Mouse (Mus musculus) mouse trophoblast stem cell (cell line): ENCODE measurements around the gene Ptprg.

Source experiments
- in situ Hi-C, 2 experiments: fragments of 300-500 bp; cut with MseI, MboI; formaldehyde crosslinking; loops; 2 replicates in 1 of 2; 3 replicates in 1 of 2; pipeline ENCODE4 v1.15.1; 2025

Ptprg gene

DNA sequence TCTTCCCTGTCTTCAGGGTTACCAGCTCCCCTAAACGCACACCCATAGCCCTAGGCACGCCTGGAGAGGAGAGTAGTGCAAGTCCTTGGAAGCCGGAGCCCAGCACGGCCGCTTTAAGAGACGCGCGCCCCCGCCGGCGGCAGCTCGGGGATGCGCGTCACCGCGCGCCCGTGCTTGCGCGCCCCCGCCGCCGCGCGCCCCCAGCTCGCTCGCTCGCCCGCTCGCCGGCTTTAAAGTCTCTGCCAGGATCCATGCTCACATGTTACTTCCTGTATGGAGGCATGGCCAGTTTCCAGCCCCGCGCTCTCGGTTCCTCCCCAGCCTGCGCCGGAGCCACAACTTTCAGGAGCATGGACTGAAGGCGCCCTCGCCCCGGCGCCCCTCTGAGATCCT is at the start of gene Ptprg:
TSS of gene Ptprg (plus strand) at position 260 of the 393 bp plus-strand sequence.
- in situ Hi-C loops: loop anchor here in 1 of 2 experiments (10.0 kb wide), 1 partner anchor 592 kb away; no protein-coding TSS in a partner anchor

DNA sequence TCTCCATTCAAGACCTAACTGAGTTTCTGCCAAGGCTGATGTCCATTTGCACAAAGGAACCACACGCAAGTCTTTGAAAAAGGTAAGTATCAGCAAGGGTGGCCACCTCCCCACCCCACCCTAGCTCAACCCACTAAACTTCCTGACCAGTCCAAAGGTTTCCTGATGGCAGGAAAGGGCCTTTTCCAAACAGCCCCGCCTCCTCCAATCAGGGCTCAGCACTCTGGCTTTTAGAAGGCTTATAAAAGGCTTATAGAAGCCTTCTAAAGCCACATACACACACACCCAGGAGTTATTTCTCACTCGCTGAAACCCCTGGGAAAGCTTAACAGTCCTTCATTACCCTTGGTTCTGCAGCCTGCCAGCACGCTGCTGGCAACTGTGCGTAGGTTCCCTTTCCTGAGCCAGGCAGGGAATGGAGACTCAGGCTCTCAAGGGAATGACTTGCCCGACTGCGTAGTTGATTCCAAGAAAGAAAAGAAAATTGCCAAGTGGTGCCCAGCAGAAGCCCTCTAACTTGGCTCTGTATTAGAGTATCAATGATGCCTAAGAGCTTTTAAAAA is 49.4 kb upstream of the Ptprg start:
- in situ Hi-C loops: no loop called here

DNA sequence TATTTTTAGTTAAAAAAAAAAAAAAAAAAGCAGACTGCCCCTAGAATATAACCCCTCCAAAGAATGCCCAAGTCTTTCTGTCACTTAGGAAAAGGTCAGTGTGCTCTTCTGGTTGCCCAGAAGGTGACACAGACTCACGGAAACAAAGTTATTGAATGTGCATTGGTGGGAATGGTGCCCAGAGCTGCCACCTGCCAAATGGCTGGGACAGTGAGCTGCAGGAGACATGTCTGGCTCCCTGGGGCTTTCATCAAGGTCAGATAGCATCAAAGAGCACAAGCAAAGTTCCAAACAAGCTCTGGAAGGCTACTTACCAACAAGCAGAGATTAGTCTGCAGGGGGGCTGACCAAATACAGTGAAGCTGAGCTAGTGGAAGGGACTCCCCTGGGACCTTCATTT is 43.2 kb upstream of the Ptprg start:
- in situ Hi-C loops: no loop called here

DNA sequence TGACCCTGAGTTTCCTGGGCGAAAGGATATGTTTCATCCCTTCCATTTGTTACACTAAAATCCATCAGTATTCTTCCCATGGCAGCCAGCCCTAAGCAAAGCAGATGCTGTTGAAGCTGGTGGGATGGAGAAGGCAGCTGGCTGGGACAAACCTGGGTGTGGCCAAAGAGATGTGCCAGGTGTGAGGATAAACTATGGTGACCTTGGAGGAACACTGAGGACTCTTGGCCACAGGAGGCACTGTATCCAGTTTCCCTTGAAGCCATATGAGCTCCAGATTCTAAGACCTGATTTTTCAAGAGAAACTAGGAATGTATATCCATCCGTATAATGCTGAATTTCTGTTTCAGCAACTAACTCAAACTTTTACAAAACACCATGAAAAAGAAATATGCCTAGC is 34.2 kb upstream of the Ptprg start:
- in situ Hi-C loops: no loop called here

DNA sequence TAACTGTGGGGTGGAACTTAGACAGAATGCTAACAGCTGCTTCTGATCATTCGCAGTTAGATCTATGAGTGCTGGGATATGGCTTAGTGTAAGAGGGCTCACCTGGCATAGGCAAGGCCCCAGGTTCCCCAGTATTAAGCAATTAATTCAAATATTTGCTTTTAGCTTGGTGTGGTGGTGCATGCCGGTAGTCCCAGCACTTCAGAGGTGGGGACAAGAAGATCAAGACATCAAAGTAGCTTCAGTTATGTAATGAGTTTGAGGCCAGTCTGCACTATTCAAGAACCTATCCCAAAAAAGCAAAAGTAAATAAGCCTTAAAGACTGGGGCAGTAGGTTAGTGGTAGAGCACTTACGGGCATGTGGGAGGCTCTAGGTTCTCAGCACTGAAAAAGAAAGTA is 30.3 kb upstream of the Ptprg start:
- in situ Hi-C loops: no loop called here

DNA sequence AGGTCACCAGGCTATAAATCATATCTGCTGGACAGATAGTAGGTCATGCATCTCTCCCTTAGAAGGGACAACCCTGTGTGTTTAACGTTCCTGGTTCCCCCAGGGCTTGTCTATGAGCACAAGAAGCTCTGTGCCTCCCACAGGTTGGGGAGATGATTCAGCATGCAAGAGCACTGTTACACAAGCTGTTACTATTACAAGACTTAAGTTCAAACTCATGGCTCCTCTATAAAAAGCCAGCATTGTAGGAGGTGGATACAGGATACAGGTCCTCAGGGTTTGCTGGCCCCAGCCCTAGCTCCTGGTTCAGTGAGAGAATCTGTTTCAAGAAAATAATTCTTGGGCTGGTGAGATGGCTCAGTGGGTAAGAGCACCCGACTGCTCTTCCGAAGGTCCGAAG is 23.7 kb upstream of the Ptprg start:
- in situ Hi-C loops: no loop called here

DNA sequence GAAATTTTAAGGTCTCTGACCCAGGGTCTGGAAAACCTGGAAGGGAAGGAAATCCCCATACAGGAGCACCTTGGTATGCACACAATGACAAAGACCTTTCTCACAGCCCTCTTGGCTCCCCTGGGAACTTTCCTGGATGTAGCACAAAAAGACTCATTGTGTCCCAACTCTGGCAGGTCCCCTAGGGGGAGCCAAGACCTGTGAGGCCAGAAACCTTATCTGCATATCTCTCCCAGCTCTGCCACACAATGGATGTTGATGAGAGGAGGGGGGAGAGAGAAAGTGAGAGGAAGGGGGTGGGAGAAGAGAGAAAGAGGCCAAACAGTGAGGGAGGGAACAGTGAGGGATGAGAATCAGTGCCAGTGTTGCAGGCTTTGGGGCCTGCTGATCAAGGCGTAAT is 18.9 kb upstream of the Ptprg start:
- in situ Hi-C loops: no loop called here

DNA sequence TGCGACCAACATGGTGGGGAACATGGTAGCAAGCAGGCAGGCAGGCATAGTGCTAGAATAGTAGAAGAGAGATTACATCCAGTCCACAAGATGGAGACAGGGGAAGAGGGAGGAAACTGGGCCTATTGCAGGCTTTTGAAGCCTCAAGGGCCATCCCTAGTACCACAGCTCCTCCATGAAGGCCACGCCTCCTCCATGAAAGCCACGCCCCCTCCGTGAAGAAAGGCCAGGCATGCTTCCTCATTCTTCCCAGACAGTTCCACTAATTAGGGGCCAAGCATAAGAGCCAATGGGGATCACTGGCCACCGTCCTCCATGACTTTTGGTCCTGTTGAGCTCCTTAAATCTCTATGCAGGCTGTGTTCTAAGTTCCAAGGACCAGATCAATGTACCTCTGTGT is 17.2 kb upstream of the Ptprg start:
- in situ Hi-C loops: no loop called here

DNA sequence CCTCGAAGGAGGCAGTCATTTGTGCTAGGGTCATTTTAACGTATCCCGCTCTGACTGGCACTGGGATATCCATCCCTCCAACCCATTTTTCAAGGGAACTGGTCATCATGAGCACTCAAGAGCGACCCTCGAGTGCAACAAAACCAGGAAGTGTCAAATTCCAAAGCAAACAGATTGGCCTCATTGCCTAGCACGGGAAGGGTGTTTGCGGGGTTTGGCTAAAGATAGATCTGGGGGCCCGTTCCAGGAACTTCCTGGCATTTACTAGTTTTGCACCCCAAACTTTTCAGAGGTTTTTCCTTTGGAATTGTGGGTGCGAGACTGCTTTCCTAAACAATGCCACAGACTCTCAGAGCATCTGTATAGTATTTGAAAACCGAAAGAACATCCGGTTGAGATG is 1.4 kb upstream of the Ptprg start:
- in situ Hi-C loops: loop anchor here in 1 of 2 experiments (10.0 kb wide), 1 partner anchor 593 kb away; no protein-coding TSS in a partner anchor

DNA sequence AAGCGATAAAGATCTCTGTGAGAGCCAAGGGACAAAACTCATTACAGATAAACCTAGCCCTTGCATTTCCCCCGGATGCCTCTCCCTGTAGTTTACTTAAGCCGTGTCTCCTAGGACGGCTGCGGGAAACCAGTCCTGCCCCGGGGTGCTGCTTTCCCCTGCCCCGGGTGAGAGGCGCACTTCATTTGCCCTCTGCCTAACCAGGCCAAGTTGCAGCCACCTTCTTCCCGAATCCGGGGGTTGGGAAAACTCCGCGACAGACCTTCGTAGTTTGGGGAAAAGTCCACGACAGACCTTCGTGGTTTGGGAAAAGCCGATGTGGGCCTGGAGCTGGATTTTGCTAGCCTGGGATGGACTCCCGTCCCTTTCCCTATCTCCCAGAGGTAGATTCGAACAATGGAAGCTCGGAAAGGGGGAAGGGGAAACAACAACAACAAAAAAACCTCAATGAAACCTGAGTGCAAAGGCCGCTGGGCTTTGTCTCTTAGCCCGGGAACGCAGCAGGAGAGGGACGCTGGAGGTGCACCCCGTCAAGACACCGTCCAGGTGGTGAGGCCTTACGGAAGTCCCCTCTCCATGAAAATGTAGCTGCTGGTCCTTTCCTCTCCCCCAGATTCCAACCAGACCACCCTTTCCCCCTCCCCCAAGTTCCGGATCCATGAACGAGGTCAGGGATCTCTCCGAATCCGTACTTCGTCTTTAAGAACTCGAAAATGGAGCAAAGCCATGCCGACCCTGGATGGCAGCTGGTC is 635 bp upstream of the Ptprg start:
- in situ Hi-C loops: loop anchor here in 1 of 2 experiments (10.0 kb wide), 1 partner anchor 592 kb away; no protein-coding TSS in a partner anchor

DNA sequence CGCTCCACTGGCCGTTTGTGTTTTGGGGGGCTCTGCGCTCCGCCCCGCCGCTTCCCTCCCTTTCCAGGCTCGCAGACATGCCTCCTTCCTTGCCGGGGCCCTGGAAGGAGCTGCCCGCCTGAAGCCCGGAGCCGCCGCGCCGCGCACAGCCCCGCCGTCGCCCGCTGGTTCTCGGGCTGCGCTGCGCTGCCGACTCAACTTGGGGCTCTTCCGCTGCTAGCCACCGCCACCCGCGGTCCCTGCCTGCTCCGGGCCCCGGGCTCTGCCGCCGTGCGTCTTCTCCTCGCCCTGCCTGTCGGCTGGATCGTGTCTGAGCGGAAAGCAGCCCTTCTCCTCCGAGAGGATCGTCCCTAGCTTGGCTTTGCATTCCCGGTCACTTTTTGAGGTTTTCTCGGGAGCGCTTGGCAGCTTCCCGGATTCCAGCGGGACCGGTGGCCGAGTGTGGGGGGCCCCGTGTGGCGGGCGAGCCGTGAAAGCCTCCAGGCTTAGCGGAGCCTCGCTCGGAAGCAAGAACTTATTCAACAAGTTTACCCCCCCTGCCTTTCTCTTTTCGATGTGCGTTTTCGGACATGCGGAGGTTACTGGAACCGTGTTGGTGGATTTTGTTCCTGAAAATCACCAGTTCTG is 460 bp downstream of the Ptprg start:
- in situ Hi-C loops: loop anchor here in 1 of 2 experiments (10.0 kb wide), 1 partner anchor 591 kb away; no protein-coding TSS in a partner anchor

DNA sequence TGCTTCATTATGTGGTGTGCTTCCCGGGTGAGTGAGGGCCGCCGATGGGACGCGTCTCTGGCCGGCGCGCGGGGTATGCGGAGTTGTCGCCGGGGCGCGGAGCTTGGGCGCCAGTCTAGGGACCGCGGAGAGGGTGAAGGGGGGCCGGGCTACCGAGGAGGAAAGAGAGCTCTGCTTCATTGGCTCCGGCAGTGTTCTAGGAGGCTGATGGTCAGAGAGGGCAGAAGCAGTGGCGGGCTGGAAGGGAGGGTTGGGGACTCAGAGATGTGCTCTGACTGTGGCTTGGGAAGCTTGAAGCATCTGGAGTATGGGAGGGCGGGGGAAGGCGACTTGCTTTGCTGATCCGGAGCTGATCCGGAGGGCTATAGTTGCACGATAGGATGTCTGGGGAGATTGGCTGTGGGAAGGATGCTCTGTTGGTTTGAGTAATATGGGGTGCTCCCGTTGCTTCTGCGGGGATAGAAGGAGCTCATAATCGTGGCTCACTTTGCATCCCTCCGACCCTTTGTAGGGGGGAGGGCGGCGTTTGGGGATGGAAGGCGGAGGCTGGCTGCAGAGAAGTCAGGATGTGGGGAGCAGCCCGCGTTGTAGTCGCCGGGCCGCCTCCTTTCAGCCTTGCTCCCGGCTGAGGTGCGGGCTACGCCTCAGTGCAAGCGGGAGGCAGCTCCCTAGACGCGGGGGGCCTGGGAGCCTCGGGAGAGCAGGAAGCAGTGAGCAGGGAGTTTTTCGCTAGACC is 1.1 kb downstream of the Ptprg start:
- in situ Hi-C loops: loop anchor here in 1 of 2 experiments (10.0 kb wide), 1 partner anchor 590 kb away; no protein-coding TSS in a partner anchor

DNA sequence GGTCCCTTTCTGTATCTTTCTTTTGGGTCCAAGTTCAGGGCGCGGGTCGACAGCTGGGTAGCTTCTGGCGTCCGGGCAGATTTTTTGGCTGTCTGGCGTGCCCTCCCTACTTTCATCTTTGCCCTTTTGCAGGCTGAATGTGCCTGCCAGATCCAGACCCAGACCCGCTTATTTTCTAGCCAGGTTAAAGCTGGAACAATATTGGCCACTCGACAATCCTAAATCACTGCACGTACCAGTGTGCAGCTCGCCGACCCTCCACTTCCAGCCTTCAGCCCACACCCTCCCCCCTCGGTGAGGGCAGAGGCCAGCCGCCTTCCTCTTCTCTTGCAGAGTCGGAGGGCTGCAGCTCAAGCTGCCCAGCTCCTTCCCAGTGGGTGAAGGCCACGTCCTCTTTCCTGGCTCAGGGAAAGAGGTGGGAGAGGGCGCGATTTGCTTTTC is 1.7 kb downstream of the Ptprg start:
- in situ Hi-C loops: loop anchor here in 1 of 2 experiments (10.0 kb wide), 1 partner anchor 590 kb away; no protein-coding TSS in a partner anchor

DNA sequence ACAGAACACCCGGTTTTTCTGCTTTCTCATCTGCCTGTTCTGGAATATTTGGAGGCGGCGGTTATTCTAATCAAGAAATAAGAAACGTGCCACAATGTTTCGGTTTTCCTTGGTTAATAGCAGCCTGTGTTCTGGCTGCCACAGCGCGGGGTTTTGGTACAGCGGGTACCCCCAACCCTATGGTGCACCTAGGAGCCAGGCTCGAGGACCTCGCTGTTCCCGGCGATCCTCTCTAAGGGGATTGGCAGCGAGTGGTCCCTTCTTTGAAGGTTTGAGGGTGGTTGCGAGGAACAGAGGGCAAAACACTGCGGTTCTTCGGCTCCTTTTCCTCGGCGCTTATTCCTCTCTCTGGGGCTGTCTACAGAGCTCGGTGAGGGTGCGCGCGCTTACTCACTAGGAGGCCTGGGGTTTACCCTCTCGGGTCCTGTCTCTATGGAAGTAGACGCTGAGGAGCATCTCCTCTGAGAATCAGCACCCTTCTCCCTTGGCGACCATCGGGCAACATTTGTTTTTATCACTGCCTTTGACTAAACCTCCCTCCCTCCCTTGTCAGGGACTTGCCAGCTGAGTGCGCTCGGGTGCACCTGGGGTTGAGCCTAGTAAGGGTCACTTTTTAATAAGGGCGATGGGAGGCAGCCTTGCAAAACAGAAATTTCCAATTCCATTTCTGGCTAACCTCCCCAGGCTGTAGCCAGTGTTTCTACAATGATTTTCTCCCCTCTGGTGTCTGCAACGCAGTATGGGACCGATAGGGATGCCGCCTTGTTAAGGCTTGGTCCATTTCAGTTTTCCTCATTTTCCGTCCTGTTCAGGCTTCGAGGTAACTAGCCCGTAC is 2.4 kb downstream of the Ptprg start:
- in situ Hi-C loops: loop anchor here in 1 of 2 experiments (10.0 kb wide), 1 partner anchor 589 kb away; no protein-coding TSS in a partner anchor

DNA sequence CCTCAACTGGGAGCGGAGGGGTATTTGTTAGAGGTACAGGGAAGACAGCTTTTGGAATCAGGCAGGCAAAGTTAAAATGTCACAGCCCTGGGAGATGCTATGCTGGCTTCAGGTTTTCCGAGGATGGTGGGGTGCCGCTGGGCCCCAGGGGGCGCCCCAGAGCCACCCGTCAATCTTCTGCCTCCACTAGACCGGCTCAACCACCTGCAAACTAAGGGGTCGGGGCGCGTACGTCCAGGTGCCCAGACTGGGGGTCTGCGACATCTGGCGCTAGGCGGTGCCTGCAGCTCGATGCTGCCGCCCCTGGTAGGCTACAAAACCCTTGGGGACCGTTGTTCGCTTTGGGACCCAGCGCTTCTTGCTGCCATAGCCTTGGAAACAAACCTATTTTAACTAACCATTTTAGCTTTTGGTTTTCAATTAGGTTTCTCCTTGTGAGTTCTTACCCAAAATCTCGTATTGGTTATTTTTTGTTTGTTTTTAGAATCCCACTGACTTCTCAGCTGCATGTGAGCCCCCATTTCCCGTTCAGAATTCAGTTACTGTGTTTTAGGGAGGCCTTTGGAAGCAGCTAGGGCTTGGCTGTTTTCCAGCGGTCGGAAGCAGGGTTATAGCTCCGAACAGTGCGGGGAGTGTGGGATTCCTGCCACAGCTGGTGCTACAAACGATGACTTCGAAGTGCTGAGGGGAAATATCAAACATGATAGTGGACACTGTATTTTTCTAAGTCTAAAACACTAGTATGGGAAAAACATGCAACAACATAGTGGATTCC is 3.2 kb downstream of the Ptprg start:
- in situ Hi-C loops: loop anchor here in 1 of 2 experiments (10.0 kb wide), 1 partner anchor 588 kb away; no protein-coding TSS in a partner anchor

DNA sequence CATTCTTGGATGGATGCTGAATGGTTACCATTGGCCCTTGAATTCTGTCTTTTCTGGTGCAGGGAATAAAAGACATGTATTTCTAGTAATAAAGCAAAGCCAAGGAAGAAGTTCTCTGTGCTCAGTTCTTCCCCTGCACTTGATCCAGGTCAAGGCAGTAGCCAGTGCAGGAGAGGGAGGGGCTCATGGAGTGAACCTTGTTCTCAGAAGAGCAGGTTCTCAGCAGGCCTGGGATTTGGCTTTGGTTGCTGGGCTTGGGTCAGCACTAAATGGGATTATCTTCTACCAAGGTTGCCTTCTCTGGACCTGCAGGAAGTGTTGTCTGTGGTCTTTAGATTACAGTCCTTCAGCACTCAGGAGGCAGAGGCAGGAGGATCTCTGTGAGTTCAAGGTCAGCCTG is 5.2 kb downstream of the Ptprg start:
- in situ Hi-C loops: loop anchor here in 1 of 2 experiments (10.0 kb wide), 1 partner anchor 586 kb away; no protein-coding TSS in a partner anchor

DNA sequence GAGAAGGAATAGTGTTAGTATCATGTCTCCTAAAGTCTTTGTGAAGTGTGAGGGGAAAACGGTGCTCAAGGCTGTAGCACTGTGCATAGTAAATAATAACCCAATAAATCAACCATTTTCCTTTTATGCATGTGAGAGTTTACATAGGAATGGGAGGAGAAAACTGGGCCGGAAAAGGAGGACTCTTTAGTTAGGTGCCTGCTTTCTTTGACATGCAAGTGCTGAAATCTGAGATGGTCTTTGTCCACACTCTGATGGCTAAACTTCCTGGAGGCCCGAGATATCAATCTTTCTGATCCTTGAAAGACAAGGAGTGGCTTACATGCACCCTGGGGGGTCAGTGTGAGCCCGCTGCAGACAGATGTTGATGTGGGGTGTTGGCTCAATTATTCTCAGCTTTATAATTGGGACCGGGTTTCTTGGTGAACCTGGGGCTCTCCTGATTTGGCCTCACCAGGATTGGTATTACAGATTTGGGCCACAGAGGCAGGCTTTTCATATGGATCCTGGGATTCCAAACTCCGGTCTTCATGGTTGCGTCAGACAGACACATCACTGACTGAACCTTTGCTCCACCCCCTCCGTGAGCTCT is 7.4 kb downstream of the Ptprg start:
- in situ Hi-C loops: no loop called here

DNA sequence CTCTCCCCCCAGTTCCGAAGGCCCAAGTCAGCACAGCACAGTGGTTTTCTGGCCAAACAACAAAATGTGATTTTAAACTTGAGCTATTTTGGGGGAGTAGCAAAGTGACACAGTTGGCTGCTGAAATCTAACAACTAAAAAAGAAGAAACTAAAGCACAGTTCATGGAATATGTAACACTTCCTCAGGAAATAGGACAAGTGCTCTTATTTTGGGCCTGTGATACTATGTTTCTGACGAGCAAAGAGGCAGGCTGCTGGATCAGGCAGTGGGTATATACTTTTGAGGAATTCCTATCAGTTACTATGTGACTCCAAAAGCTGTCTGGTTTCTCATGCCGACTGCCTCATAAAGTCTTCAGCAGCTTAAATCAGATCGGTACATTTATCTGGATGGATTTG is 8.1 kb downstream of the Ptprg start:
- in situ Hi-C loops: no loop called here

DNA sequence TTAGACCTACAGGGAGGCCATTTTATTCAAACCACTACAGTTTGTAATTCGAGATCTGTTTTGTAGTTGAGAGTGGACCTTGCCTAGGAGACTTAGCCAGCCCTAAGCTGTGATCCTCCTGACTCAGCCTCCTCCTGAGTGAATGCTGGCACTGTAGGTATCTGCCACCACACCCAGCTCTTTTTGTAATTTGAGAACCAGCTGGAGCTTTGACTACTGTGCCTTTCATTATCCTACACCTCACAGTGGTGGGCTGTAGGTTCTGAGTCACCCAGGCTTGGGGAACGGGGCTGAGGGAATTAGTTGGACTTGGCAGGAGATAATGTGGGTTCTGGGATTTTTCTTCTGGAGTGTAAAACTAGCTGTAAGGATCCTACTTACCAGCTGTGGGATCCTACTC is 9.5 kb downstream of the Ptprg start:
- in situ Hi-C loops: no loop called here
